Mouse (Mus musculus): ENCODE measurements at regions not wholly inside any gene's neighbourhood (a gene's known extent, or its start where the extent isn't known, plus 50 kb on each side); places are given as distances from the start of the nearest gene placed in this dataset.
A peak's percentile ranks its signal among the peaks of the same experiment; 100 is the strongest.

DNA sequence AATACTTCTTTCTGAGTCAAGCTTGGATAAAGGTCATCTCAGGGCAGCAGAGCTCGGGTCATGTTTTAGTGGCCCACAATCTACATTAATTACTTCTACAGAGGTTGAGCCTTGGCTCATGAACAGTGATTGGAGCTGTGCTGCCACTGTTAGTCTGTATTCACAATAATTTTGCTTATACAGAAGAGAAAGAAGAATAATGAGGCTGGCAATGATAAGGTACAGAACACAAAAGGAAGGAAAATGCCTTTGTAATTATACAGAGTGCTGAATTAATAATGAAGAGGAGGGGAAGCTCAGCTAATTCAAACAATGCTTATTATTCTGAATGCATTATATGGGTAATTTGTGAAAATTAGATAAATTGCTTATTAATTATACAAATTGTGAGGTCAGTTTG lies 573.9 kb upstream of the Cblb start:
- no peak for DNase-seq

DNA sequence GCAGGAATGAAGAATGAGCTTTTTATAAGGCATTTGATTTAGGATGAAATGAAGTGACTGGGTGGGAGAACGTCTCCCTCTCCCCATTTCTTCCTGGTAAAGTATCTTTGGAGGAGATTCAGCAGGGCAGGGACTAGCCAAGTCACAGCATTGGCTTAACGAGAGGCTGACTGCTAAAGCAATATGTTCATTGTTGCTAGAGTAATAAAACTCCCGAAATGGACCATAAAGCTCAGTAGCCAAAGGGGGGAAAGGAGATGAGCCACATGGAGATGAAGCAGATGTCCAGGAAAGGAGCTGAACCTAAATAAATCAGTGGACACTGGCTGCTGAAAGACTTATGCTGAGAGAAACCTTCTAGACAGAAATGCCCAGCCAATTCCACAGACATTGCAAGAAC lies 555.3 kb upstream of the Cblb start:
- no peak for DNase-seq

DNA sequence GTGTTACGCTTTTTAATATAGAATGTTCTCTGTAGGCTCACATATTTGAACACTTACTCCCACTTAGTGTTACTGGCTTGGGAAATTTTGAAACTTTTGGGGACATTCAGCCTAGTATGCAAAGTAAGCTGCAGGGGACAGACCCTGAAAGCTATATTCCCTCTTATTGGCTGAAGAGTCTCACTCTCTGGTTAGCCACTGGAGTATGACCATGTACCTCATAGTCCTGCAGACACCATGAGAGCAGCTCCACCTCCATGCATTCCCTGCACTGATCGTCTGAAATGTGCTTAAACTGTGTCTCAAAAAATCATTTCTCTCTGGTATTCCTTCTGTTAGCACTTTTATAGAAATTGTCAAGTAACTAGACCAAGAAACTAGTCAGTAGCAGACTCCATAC lies 534.9 kb upstream of the Cblb start:
- DNase-seq: no peak

- no peak for DNase-seq
These were observed 533.2 kb upstream of the Cblb start for GRCm38 (mm10) chr16:51497777-51498176.

- no peak for DNase-seq
These were observed 513.9 kb upstream of the Cblb start for GRCm38 (mm10) chr16:51517079-51517478.

- DNase-seq: no peak
These were observed 510.3 kb upstream of the Cblb start for GRCm38 (mm10) chr16:51520762-51521161.

DNA sequence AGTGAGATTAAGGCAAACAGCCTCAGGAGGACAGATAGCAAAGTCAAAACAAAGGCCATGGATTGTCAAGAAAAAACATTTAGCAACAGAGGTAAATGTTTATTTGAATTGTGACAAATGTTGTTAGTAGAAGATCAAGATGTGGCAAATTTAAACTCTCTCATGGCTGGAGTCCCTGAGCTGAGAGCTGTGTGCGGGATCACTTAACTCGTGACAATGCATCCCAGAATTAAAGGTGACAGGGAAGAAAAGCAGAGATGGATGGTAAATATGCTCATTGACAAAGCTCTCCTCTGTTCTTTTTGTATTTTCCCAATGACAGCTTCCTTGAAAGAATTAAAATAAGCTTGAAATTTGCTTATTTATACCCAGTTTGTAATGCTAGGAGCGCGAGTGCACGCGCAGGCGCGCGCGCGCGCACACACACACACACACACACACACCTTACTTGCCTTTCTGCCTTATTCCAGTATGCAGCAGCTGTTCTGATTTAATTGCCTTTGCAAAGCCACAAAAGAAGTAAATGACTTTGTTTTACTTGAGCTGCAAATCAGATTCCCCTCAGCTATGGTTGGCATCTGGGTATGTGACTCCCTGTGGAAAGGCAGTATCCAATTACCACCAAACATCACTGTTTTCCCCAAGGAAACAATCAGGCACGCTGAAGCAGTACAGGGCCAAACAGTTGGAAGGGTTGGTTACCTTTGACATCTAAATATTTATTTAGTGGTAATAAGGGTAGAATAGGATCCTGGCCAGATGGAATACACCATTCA lies 509.5 kb upstream of the Cblb start:
- no peak for DNase-seq

DNA sequence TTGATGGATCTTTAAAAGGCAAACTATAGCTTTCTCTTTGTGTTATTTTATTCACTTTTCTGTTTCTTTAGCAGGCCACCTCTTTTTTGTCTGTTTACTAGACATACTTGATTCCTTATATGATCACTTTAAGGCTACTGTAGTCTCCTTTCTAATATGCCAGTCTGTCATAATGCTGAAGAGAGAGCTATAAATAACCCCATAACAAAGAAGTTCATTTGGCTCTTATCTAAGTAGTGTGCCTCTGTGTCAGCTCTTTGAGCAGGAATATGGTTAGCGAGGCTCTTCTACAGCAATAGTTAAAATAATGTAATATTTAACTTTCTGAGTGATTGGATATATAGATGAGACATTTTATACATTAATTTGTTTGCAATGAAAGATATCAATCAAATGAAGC lies 507.0 kb upstream of the Cblb start:
- DNase-seq: no peak

DNA sequence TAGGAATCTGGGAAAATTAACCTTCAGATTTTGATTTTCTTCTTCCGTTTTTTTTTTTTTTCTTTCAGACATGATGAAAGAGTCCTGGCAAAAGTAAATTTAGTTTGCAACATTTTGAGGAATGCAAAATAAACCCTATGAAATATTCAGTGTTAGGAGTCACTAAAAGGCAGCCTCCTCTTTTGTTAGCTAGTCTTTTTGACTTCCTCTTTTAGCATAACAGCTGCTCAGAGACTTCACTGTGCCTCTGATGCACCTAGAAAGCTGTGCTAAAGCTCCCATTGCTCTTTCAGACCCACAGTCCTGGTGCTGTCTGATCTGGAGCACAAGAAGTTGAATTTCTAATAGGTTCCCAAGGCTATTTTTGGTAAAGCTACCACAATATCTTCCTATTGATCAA lies 498.5 kb upstream of the Cblb start:
- no peak for DNase-seq

GRCm38 (mm10) chr16:51543769-51544168 lies 487.3 kb upstream of the Cblb start:
- no peak for DNase-seq

DNA sequence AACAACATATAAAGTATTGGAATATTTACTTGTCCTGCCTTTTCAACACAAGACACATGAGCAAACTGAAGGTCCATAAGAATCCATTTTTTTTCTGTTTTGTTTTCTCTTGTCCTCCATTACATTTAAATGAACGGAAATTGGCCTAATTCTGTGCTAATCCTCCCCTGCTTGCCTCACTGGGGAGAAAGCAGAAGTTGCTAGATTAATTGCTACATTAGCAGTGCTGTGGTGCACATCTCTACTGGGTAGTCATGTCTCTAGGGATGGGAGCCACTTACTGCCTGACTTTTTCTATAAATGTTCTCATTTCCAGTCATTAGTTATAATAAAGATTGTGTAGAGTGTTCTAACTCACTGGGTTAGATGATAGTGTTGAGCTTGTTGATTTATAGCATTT lies 484.0 kb upstream of the Cblb start:
- DNase-seq: no peak

DNA sequence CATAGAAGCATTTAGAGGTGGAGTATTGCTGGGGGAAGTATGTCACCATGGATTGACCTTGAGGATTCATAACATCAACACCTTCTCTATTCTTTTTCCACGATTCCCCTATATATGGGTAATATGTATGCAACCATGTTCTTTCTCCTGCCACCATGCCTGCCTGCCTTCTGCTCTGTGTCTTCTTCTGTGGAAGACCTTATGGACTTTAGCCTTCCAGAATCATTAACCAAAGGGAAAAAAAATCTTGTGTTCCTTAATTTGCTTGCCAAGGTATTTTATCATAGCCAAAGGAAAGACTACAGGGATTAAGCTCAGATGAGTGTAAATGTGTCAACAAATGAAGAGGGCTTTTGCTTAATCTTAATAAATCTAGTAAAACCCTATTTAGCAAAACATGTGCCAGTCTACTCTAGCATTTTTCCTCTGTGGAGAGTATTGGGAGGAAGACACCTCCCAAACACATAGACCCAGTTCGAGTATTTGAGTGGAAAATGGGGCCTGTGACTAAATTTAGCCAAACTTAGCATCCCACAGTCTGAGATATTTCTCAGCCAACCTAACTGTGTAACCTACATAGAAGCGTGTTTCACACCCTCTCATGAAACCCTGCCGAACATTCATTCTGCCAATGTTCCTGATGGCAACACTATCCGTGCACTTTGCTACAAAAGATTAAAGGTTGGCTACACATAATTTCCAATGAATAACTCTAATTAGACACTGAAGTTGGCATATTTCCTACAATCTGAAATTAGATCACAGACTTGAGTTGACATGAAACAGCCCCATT lies 468.0 kb upstream of the Cblb start:
- no peak for DNase-seq

- DNase-seq: no peak
These were observed 467.0 kb upstream of the Cblb start for GRCm38 (mm10) chr16:51564064-51564463.

- DNase-seq: no peak
These were observed 453.0 kb upstream of the Cblb start for GRCm38 (mm10) chr16:51577915-51578593.

DNA sequence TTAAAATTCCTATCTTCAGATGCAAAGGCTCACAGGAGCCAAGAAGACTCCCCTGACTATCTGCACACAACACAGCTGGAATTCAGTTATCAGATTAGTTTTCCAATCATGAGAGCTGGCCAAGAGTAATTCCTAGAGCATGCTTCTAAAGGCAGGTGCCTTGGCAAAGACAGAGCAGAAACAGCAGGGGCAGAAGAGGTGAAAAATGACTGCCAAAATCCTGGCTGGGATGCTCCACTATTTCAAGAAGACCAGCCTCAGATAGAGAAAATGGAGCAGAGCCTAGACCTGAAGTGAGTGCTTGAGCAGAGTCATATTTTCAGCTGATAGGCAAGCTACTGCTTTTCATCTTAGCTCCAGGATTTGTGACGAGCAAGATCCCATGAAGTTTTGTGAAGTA lies 450.5 kb upstream of the Cblb start:
- DNase-seq: no peak

GRCm38 (mm10) chr16:51589924-51590397 lies 441.1 kb upstream of the Cblb start:
- peak; percentile 6 for DNase-seq

GRCm38 (mm10) chr16:51617579-51617978 lies 413.4 kb upstream of the Cblb start:
- no peak for DNase-seq

- DNase-seq: no peak
These were observed 384.4 kb upstream of the Cblb start for GRCm38 (mm10) chr16:51646646-51647045.

GRCm38 (mm10) chr16:51650100-51650499 lies 380.9 kb upstream of the Cblb start:
- DNase-seq: no peak

GRCm38 (mm10) chr16:51650683-51651082 lies 380.3 kb upstream of the Cblb start:
- DNase-seq: no peak

GRCm38 (mm10) chr16:51661693-51662092 lies 369.3 kb upstream of the Cblb start:
- no peak for DNase-seq

- peak; percentile 14 for DNase-seq
These were observed 366.7 kb upstream of the Cblb start for GRCm38 (mm10) chr16:51664325-51664724.

DNA sequence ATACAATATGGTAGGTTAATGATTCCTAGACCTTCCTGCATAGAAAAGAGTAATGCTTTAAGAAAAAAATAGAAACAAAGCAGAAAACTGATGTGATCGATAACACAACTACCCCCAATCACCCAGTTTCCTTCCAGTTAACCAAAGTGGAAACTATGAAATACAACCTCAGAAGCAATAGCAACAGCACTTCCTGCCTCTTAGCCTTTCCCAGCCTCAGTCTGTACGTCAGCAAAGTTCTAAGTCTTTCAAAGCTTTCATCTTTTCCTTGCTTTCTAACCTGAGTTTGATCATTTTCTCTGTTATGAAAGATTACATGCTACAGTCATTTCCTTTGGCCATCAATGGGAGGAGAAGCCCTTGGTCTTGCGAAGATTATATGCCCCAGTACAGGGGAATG lies 355.9 kb upstream of the Cblb start:
- DNase-seq: no peak

DNA sequence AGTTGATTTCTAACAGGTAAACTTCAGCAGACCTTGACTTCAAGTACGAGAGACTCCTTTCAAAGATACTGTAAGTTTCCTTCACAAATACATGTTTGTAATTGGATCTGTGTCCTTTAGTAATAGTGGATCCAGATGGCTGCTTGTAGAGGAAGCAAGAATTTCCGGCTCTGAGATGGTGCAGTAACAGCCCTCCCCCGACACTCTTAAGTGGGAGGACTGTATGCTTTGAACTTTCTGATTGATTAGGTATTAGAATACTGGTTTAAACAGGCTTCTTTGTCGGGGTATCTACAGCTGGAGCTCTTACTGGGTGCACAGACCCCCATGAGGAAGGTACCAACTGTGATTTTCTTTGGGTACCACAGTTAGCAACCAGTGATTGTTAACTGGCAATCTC lies 355.0 kb upstream of the Cblb start:
- DNase-seq: no peak

All from kidney, postnatal 10 days (tissue).